Mouse (Mus musculus) brain, adult 10 weeks (tissue): ENCODE measurements around the gene Psme3. TPM values are rescaled to one million over a fixed set of nuclear protein-coding genes. Genes with fewer than 3 reads are reported as not detected.

Experiments used
- polyA plus RNA-seq: library from polyadenylated mRNA; stranded (reverse); fragments of 350-450 nt; fragmentation: Illumina TruSeq; extraction: RNeasy Lipid Tissue Mini Kit (QIAGEN cat#74804); gene quantifications from one replicate; pipeline ENCODE4 v1.2.3, GENCODE M21; 2015; ENCODE audit warnings: low read depth, low replicate concordance

Gene Psme3
- polyA plus RNA-seq: 106 TPM

DNA sequence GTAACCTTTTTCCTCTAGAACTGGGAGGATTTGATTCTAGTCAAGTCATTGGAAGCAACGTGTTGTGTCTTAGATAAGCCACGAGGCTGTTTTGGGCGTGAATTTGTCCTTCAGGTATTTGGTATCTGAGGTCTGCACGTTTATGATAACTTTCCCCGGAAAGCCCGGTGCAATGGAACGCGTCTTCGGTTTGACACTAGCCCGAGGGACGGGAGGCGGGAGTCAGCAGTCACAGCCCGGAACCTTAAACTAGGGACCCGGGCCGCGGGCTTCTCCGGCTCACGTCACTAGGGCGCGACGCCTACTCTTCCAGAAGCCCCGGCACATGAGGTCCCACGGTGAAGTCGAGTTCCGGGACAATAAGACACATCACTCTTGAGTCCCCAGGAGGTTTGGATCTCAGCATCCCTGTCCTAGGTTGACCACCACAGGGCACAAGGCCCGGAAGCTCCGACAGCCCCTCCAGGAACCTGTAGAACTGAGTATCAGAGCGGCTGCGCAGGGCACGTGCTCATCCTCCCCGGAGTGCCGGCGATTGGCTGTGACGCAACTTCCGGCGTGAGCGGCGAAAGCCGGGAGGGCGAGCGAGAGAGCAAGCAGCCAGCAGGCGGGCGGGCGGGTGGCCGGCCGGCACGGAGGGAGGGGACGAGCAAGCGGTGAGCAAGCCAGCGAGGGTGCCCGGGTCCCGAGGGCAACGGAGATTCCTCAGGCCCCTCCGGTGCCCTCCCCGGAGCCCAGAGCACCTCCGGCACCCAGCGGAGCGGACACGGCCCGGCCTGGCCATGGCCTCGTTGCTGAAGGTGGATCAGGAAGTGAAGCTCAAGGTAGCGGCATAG lies at the start of gene Psme3:
Gene Psme3, plus strand, starts transcription at position 549 of the 836 bp plus-strand sequence.

GRCm38 (mm10) chr11:101278223-101279192 lies 37.5 kb upstream of the Psme3 start, which contains the start of the genes Cntd1 and Coa3:
Cntd1 (plus strand) TSS chr11:101279012.
Coa3 (minus strand) TSS chr11:101279114.

GRCm38 (mm10) chr11:101302004-101302798 lies 13.8 kb upstream of the Psme3 start, which contains the start of gene Becn1:
Becn1 (minus strand) TSS chr11:101302286.

GRCm38 (mm10) chr11:101324763-101325162 lies 8.8 kb downstream of the Psme3 start, which contains the start of gene Aoc2:
Aoc2 (plus strand) TSS chr11:101325063.

DNA sequence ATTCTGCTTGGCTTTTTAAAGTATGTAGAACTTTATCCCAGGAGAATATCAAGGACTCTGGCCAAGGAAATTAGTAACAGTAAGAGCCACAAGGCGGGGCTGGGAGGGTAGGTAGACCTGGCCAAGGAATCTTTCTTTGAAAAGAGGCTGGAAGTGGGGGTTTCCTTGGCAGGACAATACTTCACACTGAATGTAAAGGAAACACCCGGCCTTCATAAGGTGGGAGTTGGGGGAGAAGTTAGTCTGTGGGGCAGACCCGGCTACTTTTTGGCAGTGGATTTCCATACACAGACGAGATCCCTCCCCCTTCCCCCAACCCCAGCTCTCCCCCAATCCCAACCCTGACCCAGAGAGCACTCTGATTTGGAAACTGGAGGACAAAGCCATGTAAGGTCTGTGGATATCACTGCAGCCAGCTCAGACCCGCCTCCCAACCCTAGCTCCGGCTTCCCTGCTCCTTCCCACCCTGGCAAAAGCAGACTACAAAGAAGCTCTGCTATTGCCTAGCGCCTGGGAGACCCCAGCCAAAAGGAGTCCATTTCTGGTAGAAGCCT lies 14.4 kb downstream of the Psme3 start, which contains the start of gene Aoc3:
Gene Aoc3, plus strand, starts transcription at position 235 of the 554 bp plus-strand sequence.

DNA sequence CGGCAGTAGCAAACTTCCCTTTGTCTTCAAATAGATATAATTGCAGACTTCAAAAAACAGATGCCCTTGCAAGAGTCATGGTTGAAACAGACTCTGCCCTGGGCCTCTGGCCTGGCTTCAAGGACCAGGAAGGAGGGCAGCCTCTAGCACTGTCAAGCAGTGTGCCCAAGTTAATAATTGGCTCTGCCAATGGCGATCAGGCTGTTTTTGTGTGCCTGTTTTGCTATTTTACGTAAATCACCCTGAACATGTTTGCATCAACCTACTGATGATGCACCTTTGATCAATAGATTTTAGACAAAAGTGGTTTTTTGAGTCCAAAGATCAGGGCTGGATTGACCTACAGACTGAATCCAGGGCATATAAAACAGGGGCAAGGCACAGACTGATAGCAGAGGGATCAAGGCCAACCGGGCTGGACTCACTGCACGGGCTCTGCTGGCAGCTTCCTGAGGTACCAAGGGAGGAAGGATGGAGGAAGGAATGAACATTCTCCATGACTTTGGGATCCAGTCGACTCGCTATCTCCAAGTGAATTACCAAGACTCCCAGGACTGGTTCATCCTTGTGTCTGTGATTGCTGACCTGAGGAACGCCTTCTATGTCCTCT lies 51.4 kb downstream of the Psme3 start, which contains the start of gene G6pc:
Gene G6pc, plus strand, starts transcription at position 236 of the 610 bp plus-strand sequence.

Other genes starting within 250 kb of the Psme3 start
- gene Naglu, start 246.2 kb upstream of the Psme3 start, polyA plus RNA-seq: 6.4 TPM
- gene Hsd17b1, start 237.8 kb upstream of the Psme3 start, polyA plus RNA-seq: not detected
- gene Coasy, start 233.6 kb upstream of the Psme3 start, polyA plus RNA-seq: 25.5 TPM
- 77.5 TPM for gene Mlx, start 228.9 kb upstream of the Psme3 start, polyA plus RNA-seq
- 3.9 TPM for gene Psmc3ip, start 220.8 kb upstream of the Psme3 start, polyA plus RNA-seq
- 62.6 TPM for gene Retreg3, start 196.3 kb upstream of the Psme3 start, polyA plus RNA-seq
- gene Tubg1, start 196.3 kb upstream of the Psme3 start, polyA plus RNA-seq: 52.4 TPM
- 62.0 TPM for gene Tubg2, start 160.3 kb upstream of the Psme3 start, polyA plus RNA-seq
- 98.9 TPM for gene Cntnap1, start 145.7 kb upstream of the Psme3 start, polyA plus RNA-seq
- gene Plekhh3, start 144.9 kb upstream of the Psme3 start, polyA plus RNA-seq: 7.8 TPM
- not detected for gene Ccr10, start 140.8 kb upstream of the Psme3 start, polyA plus RNA-seq
- 42.2 TPM for gene Ezh1, start 89.8 kb upstream of the Psme3 start, polyA plus RNA-seq
- gene Ramp2, start 70.2 kb upstream of the Psme3 start, polyA plus RNA-seq: 28.6 TPM
- gene Vps25, start 62.5 kb upstream of the Psme3 start, polyA plus RNA-seq: 94.4 TPM
- 4.8 TPM for gene Wnk4, start 55.6 kb upstream of the Psme3 start, polyA plus RNA-seq
- gene Cntd1, start 37.2 kb upstream of the Psme3 start, polyA plus RNA-seq: 0.58 TPM
- gene Coa3, start 37.1 kb upstream of the Psme3 start, polyA plus RNA-seq: 223 TPM
- 183 TPM for gene Becn1, start 13.9 kb upstream of the Psme3 start, polyA plus RNA-seq
- 3.6 TPM for gene Aoc2, start 8.8 kb downstream of the Psme3 start, polyA plus RNA-seq
- 0.64 TPM for gene Aoc3, start 14.4 kb downstream of the Psme3 start, polyA plus RNA-seq
- gene G6pc, start 51.3 kb downstream of the Psme3 start, polyA plus RNA-seq: not detected
- 71.2 TPM for gene Aarsd1, start 101.4 kb downstream of the Psme3 start, polyA plus RNA-seq
- gene Gm27029, start 108.6 kb downstream of the Psme3 start, polyA plus RNA-seq: 3.4 TPM
- 31.3 TPM for gene Rundc1, start 108.9 kb downstream of the Psme3 start, polyA plus RNA-seq
- gene Ptges3l, start 109.1 kb downstream of the Psme3 start, polyA plus RNA-seq: 6.1 TPM
- gene Rpl27, start 126.1 kb downstream of the Psme3 start, polyA plus RNA-seq: 399 TPM
- gene Ifi35, start 132.2 kb downstream of the Psme3 start, polyA plus RNA-seq: 5.8 TPM
- gene Rnd2, start 148.8 kb downstream of the Psme3 start, polyA plus RNA-seq: 246 TPM
- 31.2 TPM for gene Vat1, start 150.0 kb downstream of the Psme3 start, polyA plus RNA-seq
- gene Brca1, start 235.7 kb downstream of the Psme3 start, polyA plus RNA-seq: 0.70 TPM
- 110 TPM for gene Nbr1, start 235.9 kb downstream of the Psme3 start, polyA plus RNA-seq